Mouse (Mus musculus): ENCODE results near the gene Ptprm. TPM values are rescaled to one million over a fixed set of nuclear protein-coding genes. Genes with fewer than 3 reads are reported as not detected.
A peak's percentile ranks its signal among the peaks of the same experiment; 100 is the strongest.

Gene Ptprm
- polyA plus RNA-seq, 1 experiment from 2014 or later = 16.3 TPM

DNA sequence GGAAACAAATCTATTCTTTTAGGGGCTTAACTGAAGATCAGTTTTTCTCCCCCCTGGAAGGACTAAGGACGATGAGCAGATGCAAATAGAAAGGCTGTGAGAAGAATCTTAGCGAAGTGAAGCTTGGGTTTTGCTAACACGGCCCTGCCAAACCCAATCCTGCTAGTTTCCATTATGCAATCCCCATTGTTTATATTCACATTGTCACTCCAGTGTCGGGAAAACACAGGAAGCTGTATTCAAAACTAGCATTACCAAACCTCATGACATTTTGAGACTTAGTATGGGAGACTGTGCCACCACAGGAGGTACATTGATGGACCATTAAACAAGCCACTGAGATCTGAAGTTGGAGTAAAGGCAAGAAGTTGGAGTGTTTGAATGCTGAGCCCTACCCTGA, 322.9 kb downstream of the Ptprm start:
- Histone ChIP-seq H3K27ac (no peak overlapping the region), H3K4me2 (no peak overlapping the region), H3K4me1 (replicated peaks) (0 out of 2 replicates have a peak, but pooled peaks cover 3% of the 10 kb centered on the region), H3K36me3 (no peaks in the 10 kb centered on the region), H3K4me3 (no peak overlapping the region), H3K9ac (no peak overlapping the region), H3K9me3 (no peaks in the 10 kb centered on the region), H3K27me3 (no peaks in the 10 kb centered on the region)
- WGBS = 66% methylated on average over 4 of the region's 4 CpGs
- ATAC-seq (ENCODE audit: low FRiP score) = no peak

DNA sequence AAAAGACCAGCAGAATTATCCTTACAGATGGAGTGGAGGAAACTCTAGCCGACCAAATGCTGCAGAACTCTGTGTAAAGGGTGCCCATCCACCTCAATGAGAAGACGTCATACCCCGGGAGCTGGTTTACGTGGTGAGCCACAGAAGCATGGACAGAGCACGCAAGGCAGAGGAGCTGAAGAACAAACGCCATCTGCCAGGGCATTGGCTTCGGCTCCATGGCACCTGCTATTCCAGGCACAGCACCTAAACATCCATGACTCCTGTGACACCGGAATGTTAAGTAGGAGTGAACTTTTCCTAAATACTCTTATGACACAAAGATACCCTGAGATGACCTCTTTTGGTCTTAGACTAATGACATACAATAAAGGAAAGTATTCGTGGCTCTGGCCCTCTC, 327.0 kb downstream of the Ptprm start:
- WGBS = 95% methylated on average over 9 of the region's 9 CpGs
- no peak for ATAC-seq (ENCODE audit: low FRiP score)

DNA sequence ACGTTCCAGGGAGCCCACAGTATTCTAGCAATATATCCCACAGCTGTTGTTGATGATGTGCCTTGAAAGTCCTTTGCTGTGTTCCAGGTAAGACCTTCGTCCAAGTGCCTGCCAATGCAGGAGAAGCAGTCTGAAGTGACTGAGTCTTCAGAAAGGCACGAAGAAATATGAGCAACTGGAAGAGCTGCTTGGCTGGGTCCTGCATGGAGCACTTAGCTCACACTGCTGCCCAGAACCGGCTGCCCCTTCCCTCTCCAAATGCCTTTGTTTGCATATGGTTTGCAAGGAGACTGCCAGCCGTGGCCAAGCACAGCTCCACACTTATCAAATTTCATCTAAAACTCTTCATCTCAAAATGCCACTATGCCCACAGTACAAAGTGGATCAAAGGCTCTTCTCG, 337.8 kb downstream of the Ptprm start:
- ATAC-seq (ENCODE audit: low FRiP score) = no peak
- H3K4me1 ChIP-seq (replicated peaks) = peaks cover 7% of the 10 kb centered on the region; the same call in 1 of the 2 replicates
- H3K9ac ChIP-seq = no peak overlapping the region
- H3K4me2 ChIP-seq = no peak overlapping the region
- H3K36me3 ChIP-seq = no peaks in the 10 kb centered on the region
- 85% methylated on average over 6 of the region's 6 CpGs for WGBS
- H3K27me3 ChIP-seq = no peaks in the 10 kb centered on the region
- H3K4me3 ChIP-seq = no peak overlapping the region
- H3K27ac ChIP-seq = no peak overlapping the region
- H3K9me3 ChIP-seq = no peaks in the 10 kb centered on the region

More for the DNA sequence above, 327.0 kb downstream of the Ptprm start:
- Histone ChIP-seq H3K9ac (no peak overlapping the region), H3K27me3 (no peaks in the 10 kb centered on the region), H3K4me2 (no peak overlapping the region), H3K4me1 (replicated peaks) (no peaks in the 10 kb centered on the region), H3K9me3 (no peaks in the 10 kb centered on the region), H3K4me3 (no peak overlapping the region), H3K36me3 (no peaks in the 10 kb centered on the region), H3K27ac (no peak overlapping the region)

DNA sequence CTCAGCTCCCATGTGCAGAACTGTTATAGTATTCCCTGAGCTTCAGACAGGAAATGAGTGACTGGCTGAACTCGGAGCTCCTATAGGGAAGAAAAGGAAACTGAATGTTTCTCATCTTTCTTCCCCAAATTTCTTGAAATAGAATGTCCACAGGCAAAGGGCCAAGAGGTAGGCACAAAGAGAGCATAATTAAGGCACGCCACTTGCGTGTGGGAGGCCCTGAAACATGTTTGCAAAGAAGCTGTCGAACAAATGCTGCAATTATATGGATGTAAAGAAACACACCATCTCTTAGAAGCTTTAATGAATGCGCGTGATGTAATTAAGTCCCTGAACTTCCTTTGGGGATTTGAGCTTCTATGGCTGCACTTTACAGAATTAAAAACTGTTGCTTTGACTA, 341.0 kb downstream of the Ptprm start:
- Histone ChIP-seq H3K9ac (no peak overlapping the region), H3K27me3 (no peaks in the 10 kb centered on the region), H3K9me3 (no peaks in the 10 kb centered on the region), H3K4me2 (no peak overlapping the region), H3K4me3 (no peak overlapping the region), H3K27ac (no peak overlapping the region), H3K36me3 (no peaks in the 10 kb centered on the region), H3K4me1 (replicated peaks) (peaks cover 10% of the 10 kb centered on the region; the same call in 1 of the 2 replicates)
- 75% methylated on average over 6 of the region's 6 CpGs for WGBS
- ATAC-seq (ENCODE audit: low FRiP score) = no peak

DNA sequence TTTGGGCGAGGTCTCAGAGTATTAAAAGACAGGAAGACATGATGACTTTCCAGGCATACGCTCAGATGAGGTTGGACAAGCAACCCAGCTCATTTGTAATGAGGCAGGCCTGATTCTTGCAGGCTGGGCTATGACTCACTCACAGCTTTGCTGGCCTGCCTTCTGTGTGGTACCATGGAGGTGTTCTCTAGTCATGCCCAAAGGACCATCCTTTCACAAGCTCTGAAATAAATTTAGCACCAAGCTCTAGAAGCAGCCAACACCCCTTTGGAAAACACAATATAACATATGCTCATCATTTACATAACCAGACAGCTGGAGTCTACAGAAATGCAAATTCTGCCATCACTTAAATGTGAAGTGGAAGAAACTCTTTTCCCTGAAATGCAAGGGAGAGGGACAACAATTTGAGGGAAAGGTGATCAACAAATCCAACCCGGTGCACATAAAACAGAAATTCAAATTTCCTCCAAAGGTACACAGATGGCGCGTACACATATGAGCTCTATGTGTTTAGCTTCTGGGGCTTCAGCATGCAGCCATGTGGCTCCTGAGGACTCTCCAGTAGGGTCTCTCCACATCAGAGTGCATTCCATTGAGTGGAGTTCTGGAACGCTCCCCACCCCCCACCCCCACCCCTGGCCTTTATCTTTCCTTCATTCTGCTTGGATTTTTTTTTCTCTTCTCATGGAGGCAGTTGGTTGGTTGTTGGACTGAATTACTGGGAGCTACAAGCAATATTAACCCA, 342.2 kb downstream of the Ptprm start:
- Histone ChIP-seq H3K27ac (no peak overlapping the region), H3K9me3 (no peaks in the 10 kb centered on the region), H3K4me2 (no peak overlapping the region), H3K27me3 (no peaks in the 10 kb centered on the region), H3K4me1 (replicated peaks) (peaks cover 10% of the 10 kb centered on the region; the same call in 1 of the 2 replicates), H3K9ac (no peak overlapping the region), H3K4me3 (no peak overlapping the region), H3K36me3 (no peaks in the 10 kb centered on the region)
- 74% methylated on average over 6 of the region's 6 CpGs for WGBS
- no peak for ATAC-seq (ENCODE audit: low FRiP score)

DNA sequence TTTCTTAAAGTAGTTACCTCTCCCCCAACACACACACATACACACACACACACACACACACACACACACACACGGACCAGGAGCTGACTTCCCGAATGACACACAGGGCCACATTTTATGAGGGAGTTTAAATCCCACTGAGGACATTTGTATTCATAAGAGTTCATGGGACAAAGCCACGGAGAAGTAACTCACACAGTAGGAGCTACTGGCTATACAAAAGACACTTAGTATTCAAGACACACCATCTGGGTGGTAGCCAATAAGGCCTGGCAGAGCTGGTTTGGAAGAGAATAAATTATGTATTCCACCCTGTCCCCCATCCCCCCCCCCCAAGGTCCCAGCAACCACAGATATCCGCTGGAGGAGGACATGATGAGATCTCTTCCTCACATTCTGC, 344.1 kb downstream of the Ptprm start:
- Histone ChIP-seq H3K9me3 (no peaks in the 10 kb centered on the region), H3K36me3 (no peaks in the 10 kb centered on the region), H3K4me1 (replicated peaks) (peaks cover 10% of the 10 kb centered on the region; the same call in 1 of the 2 replicates), H3K27ac (no peak overlapping the region), H3K27me3 (no peaks in the 10 kb centered on the region), H3K4me3 (no peak overlapping the region), H3K9ac (no peak overlapping the region), H3K4me2 (no peak overlapping the region)
- peak; percentile 77 for ATAC-seq (ENCODE audit: low FRiP score)
- 48% methylated on average over 4 of the region's 4 CpGs for WGBS

DNA sequence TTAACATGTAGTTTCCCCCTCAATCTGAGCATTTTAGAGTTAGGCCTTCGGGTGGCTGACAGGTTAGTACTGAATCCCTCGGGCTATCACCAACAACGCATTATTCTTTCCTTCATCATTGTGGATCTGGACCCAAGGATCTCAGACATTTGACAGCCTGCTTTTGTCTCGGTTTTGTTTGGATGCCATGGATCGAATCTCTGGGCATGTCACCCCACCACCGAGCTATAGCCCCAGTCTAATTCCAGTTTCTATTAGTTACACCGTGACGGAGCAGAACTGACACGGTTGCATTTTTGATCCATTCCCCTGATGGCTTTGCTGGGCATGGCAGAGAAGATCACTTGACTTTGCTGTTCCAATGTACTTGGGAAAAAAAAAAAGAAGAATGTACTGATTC, 346.1 kb downstream of the Ptprm start:
- WGBS = 74% methylated on average over 9 of the region's 9 CpGs
- Histone ChIP-seq H3K27me3 (no peaks in the 10 kb centered on the region), H3K4me3 (no peak overlapping the region), H3K4me2 (no peak overlapping the region), H3K9ac (no peak overlapping the region), H3K27ac (no peak overlapping the region), H3K36me3 (no peaks in the 10 kb centered on the region), H3K9me3 (no peaks in the 10 kb centered on the region), H3K4me1 (replicated peaks) (peaks cover 10% of the 10 kb centered on the region; the same call in 1 of the 2 replicates)
- no peak for ATAC-seq (ENCODE audit: low FRiP score)

DNA sequence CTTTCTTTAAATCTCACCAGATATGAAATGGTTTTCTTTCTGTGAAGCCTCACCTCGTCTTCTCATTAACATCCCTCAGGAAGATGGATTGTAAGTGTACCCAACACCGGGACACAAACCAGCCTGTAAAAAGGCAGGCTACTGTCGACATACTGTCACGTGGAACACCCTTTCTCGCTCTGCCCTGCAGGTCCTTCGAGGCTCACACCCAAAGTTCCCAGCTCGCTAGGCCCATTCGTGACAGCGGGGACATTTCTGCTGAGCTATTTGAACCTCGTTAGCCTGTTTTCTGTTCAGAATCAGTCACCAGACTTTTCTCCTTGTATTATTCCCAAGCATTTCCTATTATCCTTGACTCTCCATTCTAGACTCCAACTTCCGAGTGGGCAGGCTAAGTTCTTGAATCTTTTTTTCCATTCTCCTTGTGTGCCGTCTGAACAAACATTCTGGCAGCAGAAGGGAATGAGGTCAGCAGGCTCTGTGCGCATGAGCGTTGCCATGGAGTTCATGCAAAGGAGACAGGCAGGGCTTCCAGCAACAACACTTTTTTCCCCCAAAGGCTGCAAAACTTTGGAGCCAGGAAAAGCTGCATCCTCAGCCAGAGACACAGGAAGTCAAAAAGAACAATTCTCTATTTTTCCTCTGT, 347.4 kb downstream of the Ptprm start:
- no peak for ATAC-seq (ENCODE audit: low FRiP score)
- 61% methylated on average over 14 of the region's 14 CpGs for WGBS
- H3K27ac ChIP-seq = no peak overlapping the region

DNA sequence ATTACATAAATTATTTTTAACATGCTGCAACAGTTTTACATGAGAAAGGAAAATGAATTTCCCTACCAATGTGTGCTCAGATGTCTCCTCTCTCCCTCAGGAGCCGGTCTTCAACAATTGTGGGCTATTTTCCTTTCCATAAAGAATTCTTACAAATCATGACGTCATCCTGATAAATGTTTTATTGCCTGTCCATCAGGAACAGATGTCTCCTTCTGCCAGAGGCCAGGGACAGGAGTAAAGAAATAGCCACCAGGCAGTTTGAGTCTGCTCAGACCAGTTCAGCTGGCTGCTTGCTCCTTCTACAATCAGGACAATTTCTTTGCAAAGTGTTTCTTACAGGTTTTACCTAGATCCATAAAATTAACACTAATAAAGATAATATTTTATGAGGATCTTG, 357.4 kb downstream of the Ptprm start:
- Histone ChIP-seq H3K9me3 (peaks cover 6% of the 10 kb centered on the region; the same call in 1 of the 2 replicates), H3K27ac (no peak overlapping the region), H3K36me3 (peaks cover 11% of the 10 kb centered on the region; the same call in 1 of the 2 replicates), H3K4me3 (no peak overlapping the region), H3K9ac (no peak overlapping the region), H3K27me3 (no peaks in the 10 kb centered on the region), H3K4me1 (replicated peaks) (no peaks in the 10 kb centered on the region), H3K4me2 (no peak overlapping the region)
- no peak for ATAC-seq (ENCODE audit: low FRiP score)
- WGBS = 58% methylated on average over 2 of the region's 2 CpGs

More for the DNA sequence above, 347.4 kb downstream of the Ptprm start:
- Histone ChIP-seq H3K4me2 (no peak overlapping the region), H3K4me3 (no peak overlapping the region), H3K9ac (no peak overlapping the region), H3K9me3 (no peaks in the 10 kb centered on the region), H3K4me1 (replicated peaks) (0 out of 2 replicates have a peak, but pooled peaks cover 4% of the 10 kb centered on the region), H3K36me3 (no peaks in the 10 kb centered on the region), H3K27me3 (no peaks in the 10 kb centered on the region)

DNA sequence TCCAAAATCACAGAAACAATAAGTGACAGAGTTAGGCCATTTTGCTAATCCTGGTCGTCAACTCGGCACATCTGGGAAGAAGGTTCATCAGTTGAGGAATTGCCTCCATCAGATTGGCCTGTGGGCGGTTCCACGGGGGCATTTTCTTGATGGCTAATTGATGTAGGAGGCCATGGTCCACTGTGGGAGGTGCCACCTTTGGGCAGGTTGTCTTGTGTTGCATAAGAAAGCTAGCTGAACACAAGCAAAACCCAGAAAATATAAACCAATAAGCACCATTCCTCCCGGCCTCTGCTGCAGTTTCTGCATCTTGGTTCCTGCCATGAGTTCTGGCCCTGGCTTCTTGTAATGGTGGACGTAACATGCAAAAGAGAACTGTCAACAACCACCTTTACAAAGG, 358.2 kb downstream of the Ptprm start:
- Histone ChIP-seq H3K27me3 (no peaks in the 10 kb centered on the region), H3K9ac (no peak overlapping the region), H3K4me1 (replicated peaks) (0 out of 2 replicates have a peak, but pooled peaks cover 3% of the 10 kb centered on the region), H3K4me2 (no peak overlapping the region), H3K9me3 (peaks cover 6% of the 10 kb centered on the region; the same call in 1 of the 2 replicates), H3K27ac (no peak overlapping the region), H3K4me3 (no peak overlapping the region), H3K36me3 (peaks cover 11% of the 10 kb centered on the region; the same call in 1 of the 2 replicates)
- 97% methylated on average over 6 of the region's 6 CpGs for whole genome bisulfite sequencing
- no peak for ATAC-seq (ENCODE audit: low FRiP score)

DNA sequence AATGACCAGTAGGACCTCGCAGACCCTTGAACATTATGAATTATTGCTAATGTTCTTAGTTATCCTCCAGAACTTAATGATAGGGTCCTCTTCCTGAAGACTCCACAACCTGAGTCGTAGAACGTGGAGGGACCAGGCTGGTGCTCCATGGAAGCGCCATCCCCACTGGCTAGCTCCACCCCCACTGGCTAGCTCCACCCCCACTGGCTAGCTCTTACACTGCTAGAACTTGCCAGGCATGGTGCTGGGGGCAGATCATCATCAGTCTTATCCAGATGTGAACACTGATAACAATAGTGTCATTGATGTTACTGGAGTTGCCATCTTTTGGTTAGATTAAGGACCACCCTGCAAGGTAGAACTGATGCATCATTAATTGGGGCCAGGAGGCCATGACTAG, 362.4 kb downstream of the Ptprm start:
- 0 out of 2 replicates have a peak, but pooled peaks cover 6% of the 10 kb centered on the region for H3K4me1 ChIP-seq (replicated peaks)
- WGBS = 91% methylated on average over 4 of the region's 4 CpGs
- H3K27ac ChIP-seq = no peak overlapping the region
- H3K4me2 ChIP-seq = no peak overlapping the region
- no peak overlapping the region for H3K9ac ChIP-seq
- no peaks in the 10 kb centered on the region for H3K36me3 ChIP-seq
- H3K9me3 ChIP-seq = no peaks in the 10 kb centered on the region
- no peak for ATAC-seq (ENCODE audit: low FRiP score)
- H3K27me3 ChIP-seq = no peaks in the 10 kb centered on the region
- no peak overlapping the region for H3K4me3 ChIP-seq

DNA sequence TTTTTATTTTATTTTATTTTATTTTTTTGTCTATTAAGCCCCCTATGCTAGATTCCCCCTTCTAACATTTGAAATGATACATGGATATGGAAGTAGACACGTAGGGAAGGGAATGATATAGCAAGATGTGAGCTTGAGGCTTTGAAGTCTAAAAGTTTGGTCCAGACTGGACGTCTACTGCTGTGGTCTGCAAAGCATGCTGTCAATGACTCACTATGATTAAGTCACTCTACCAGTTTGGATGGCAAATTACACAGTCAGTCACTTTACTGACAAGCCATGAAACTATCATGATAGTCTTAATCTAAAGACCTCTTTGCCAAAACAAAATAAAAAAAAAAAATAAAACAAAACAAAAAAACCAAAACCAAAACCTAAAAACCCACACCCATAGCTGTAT, 363.5 kb downstream of the Ptprm start:
- no peak overlapping the region for H3K4me3 ChIP-seq
- no peaks in the 10 kb centered on the region for H3K27me3 ChIP-seq
- no peaks in the 10 kb centered on the region for H3K9me3 ChIP-seq
- WGBS = 51% methylated on average over 2 of the region's 2 CpGs
- no peak for ATAC-seq (ENCODE audit: low FRiP score)
- 0 out of 2 replicates have a peak, but pooled peaks cover 6% of the 10 kb centered on the region for H3K4me1 ChIP-seq (replicated peaks)
- H3K36me3 ChIP-seq = no peaks in the 10 kb centered on the region
- H3K4me2 ChIP-seq = no peak overlapping the region
- no peak overlapping the region for H3K9ac ChIP-seq
- H3K27ac ChIP-seq = no peak overlapping the region

All from hindbrain, embryonic 13.5 days (tissue).